Mouse (Mus musculus) cerebellum, postnatal 36 days (tissue): ENCODE results near the gene Nfatc2.
A peak's percentile ranks its signal among the peaks of the same experiment; 100 is the strongest.

Experiments
- DNase-seq, 2 experiments: peaks; one replicate each; pipeline ENCODE4 v3.0.0; 2021 to 2022; ENCODE audit warnings: mixed read lengths in 2 of 2

Nfatc2 gene

DNA sequence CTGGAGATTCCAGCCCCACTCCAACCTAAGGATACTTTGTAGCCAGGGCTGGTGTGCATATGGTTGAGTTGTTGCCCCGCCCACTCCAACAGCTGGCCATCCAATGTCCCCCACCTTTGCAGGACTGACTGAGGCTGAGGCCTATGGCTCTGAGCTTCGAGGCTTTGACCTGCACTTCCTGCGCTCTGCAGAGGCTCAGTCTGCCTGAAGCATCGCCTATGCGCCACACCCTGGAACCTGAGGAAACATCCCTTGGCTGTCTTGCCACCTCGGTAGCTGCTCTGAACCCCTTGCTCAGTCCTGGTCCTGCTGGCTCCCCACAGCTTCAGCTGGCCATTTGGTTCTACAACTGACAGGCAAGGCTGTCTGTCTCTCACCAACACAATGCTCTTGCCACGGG, 24.1 kb downstream of the Nfatc2 start:
- no peak for DNase-seq

DNA sequence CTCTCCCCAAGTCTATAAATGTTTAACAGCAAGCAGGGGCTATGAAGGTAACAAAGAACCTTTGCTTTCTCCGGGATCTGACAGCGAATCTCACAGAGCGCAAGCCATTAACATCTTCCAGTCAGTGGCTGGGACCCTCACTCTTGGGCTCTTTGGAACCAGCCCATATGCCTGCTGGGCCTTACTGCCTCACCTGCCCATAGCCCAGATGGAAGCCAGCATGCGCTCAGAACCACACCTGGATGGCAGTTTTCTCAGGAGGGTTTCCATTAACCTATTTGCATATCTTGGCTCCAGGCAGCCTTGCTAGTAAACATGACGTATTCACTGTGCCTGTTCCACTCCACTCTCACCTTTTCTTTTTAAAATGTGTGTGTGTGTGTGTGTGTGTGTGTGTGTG, 25.6 kb downstream of the Nfatc2 start:
- no peak for DNase-seq

DNA sequence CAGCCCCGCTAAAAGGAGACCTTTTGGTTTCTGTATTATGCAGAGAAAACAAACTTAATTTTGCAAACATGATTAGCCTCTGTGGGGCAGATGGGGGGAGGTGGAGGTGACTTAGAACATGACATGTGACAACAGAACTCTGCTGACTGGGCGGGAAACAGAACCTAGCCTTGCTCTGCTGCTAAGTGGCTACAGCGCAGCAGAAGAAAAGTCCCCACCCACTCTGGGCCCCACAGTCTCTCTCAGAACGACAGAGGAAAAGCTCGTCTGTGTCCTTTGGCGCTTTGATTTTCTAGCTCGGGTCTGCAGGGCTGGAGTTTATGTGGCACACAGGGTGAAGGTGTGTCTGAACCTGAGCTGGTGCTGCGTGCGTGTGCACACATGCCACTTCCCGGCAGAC, 26.5 kb downstream of the Nfatc2 start:
- no peak for DNase-seq

DNA sequence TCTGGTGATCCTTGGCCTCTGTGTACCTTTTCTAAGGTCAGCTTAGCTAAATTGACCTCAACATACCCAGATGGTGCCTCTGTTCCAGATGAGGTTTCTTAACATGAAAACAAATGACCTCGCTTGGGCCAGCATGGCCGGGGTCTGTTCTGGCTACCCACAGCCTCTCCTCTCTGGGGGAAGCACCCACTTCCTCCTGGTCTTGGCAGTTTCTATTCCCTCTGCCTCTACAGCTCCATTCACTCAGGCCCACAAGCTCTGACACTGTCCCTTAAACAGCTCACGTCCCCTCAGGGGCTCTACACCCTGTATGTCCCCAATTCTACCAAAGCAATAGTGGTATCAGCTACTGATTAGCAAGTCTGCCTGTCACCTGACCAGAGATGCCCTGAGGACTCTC, 27.6 kb downstream of the Nfatc2 start:
- no peak for DNase-seq

DNA sequence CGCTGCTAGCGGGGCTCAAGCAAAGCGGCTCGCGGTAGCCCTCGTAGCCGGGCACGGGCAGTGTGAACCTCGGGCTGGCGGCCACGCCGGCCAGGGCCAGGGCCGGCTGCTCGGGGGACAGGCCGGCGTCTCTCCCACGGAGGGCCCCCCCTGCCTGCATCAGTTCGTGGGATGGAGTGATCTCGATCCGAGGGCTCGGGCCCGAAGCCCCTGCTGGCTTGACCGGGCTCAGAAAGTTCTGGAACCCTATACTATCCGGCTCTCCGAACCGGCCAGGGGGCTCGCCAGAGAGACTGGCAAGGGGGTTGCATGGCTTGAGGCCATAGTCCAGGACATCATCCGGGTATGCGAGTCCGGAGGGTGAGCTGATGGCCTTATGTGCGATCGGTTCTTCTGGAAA, 30.2 kb downstream of the Nfatc2 start:
- DNase-seq = no peak

DNA sequence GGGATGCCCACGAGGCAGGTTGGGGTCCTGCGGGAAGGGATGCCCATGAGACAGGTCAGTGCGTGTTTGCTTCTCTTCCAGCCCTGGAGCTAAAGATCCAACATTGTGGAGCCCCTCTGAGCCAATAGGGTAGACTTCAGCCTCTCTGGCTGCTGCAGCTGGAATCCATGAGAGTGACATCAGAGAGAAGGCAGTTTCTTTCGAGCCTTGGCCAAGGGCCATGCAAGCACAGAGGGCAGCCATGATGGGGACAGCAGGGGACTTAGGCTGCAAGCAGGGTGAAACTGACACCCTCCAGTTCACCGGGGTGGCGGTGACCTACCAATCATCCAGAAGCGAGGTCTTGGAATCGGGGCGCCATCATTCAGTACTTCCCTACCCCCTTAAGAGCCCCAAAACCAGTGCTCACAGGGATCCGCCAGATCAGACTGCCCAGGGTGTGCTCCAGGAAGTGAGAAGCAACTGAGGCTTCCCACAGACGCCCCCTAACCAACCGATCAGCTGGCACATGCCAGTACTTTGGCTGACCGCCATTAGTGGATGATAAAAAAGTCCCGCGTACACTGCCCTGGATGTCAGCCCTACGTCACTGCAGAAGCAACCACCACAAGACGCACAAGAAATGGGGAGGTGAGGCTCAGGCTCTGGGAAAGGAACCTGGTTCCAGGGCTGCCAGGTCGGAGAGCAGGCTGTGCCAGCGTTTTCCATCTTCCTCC, 35.8 kb downstream of the Nfatc2 start:
- no peak for DNase-seq

DNA sequence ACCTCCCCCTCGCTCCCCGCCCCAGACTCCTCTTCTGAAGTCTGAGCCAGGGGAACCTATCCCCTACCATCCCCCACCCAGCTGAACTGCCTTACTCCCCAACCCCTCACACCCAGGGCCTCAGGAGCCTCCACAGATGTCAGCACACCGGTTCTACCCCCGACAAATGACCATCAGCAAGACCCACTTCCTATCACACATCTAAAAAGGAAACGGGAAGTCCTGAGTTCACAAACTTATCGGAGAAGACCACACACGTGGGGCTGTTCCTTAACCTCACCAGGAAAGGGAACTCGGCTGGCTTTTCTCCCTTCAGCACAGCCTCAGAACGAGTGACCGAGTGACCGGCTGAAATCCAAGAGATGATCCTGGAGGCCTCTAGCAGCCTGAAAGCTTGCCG, 38.3 kb downstream of the Nfatc2 start:
- DNase-seq = no peak

DNA sequence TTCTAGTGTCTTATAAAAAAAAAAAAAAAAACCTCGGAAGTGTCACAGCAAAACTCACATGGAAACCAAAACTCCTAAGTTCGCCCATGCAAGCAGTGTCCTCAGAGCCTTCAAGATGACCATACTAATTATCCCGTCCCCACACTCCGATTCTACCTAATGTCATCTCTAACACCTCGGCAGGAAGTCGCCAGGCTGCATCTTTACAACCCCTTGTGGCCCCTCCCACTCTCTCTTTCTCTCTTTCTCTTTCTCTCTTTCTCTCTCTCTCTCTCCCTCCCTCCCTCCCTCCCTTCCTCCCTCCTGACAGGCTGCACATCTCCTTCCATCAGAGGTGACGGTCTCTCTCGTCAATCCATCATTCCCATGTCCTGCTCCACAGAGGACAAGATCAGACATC, 44.4 kb downstream of the Nfatc2 start:
- DNase-seq = no peak

DNA sequence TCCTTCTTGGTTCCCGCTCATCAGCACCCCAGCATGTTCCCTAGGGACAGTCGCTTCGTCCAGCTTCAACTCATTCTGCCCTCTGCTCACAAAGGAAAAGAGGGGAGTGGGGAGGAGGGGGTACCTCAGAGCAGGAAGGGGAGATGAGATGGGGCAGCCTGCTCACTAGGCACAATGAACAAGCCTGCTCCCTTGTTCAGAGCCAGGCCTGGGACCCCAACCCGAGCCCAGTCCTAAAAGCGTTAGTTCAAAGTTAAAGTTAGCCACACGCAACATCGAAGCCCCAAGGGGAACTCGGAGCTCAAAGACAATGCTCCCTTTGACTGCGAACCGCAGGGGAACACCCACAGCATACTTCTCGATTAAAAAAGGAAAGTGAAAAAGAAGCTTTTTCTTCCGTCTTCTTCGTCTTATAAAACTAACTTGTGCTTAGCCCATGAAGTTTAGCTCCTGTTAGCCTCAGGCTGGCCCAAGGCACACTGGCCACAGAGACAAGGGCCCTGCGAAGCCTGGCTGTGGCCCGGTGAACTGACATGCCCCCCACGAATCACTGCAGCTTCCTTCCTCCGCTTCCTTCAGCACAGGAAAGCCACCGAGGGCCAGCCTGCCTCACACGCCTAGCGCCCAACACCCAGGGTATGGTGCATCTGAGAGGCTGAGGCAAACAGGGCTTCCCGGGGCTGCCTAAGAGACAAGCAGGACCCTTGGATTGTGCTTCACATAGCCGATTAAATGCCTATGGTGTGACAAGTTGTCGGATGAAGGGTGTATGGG, 45.4 kb downstream of the Nfatc2 start:
- no peak for DNase-seq

DNA sequence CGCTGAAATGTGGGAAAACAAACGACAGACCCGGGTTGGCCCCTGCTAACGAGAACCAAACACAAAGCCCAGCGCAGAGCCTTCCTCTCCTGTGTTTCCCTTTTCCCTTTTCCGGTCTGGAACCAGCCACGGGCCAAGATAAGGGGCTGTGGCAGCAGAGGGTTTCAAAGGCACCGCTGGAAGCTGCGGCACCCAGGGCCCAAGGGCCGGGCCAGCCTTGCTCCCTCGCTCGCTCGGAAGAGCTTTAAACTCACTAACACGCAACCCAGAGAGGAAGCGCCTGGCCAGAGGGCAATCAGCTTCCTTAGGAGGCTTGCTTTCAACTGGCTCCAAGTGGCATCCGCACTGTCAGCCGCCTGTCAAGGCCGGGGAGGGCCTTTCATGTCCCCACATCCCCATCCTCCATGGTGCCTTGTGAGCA, 47.9 kb downstream of the Nfatc2 start:
- no peak for DNase-seq

DNA sequence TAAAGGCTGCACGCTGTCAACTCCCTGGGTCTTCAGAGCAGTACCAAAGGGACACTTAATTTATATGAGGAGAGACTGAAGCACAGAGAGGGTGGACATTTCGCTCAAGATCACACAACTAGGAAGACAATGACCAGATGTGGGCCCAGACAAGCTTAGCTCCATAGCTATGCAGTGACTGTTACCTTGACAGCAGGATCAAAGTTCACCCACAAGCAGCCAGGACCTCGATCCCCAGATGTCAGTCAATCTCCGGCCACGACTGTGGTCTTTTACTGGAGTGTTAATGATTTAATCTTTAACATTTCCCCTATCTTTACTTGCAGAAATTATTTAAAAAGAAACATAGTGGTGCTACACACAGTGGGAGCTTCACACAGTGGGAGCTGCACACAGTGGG, 49.1 kb downstream of the Nfatc2 start:
- no peak for DNase-seq

DNA sequence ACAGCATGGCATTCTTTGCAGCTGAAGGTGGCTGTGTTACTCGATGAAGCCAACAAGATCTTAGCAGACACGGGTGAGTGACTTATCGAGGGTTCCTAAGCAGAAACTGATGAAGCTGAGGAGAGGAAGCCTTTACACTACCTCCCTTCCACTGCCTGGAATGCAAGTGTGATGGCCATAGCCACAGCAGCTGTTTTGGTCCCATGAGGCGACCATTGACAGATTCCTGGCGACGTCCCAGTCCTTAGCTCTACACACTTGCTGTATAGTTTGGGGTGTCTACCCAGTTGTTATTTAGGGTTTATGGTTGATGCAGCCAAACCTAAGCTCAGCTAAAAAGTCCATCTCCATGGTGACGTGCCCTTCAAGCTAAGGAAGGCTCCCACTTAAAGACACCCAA, 50.2 kb downstream of the Nfatc2 start:
- no peak for DNase-seq

DNA sequence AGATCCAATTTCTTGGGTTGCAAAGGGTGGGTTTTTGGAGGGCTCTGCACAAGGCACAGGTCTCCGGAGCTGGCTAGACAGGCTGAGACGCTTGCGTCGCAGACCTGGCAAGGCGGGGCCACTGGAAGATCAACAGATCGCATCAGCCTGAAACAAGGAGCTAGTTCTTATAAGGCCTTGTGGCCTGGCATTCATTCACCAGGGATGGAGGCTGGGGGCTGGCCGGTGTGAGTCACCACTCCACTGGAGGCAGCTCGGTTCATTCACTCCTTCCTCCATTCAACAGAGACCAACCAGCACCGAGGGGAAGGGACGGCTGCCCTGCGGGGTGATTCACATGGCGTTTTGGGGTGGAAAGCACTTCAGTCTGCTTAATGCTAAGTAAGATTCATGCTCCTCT, 52.1 kb downstream of the Nfatc2 start:
- DNase-seq = no peak

DNA sequence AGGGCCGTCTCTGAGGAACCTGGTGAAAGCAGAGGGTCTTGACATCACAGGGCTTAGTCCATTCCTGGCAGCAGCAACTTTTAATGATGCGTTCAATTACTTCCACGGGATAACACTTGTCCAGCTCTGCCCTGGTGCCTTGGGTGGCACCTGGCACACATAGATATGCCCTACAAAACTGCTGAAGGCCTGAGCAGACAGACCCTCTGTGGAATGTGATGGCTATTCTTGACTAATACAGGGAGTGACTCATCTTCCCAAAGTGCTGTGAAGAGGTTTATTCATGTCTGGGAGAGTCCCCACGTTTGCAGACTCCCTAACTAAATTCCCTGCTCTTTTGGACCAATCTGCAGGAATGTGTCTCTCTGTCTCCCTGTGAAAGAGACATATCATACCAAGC, 53.4 kb downstream of the Nfatc2 start:
- DNase-seq = no peak

DNA sequence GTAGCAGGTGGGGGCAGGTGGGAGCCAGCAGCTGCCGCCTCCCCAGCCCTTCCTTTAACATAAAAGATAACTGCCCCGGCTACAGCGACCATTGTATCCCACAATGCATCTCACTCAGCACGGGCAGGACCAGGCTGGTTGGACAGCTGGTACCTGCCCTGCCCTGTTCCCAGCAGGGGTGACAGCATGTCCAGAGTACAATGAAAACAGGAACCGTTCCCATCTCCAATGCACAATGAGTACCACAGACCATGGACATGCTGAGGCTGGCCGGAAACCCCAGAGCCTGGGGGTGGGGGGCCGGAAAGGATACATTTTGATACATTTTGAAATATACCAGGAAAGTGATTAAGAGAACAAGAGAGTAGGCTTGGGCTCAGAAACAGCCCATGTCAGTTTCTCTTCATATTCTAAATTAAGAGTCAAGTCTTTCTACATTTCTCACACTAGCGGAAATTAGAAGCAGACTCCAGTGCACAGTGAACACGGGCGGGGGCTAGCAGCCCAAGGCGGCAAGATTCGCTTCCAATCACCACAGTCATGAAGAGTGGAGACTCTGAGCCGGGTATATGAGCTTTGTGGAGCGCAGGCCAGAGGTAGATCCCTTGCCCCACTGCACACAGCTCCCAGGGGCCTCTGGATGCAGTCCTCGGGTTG, 55.4 kb downstream of the Nfatc2 start:
- DNase-seq = peak; percentile 44 to 45

DNA sequence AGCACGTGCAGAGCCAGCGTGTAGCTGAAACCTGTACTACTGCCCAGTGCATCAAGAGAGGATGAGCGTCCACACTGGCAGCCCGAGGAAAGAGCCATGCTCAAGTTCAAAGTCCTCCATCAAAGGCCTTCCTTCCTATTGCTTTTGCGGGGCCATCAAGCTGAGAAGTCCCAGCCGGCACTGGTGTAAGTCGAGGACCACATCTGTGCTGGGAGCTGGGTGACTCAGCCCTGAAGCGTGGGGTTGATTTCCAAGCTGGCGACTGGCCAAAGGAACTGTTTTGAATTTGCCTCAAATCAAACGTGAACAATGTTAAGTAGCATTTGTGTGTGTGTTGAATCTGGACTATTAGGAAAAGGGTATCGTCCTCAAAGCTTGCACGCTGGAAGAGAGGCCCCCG, 57.4 kb downstream of the Nfatc2 start:
- no peak for DNase-seq

DNA sequence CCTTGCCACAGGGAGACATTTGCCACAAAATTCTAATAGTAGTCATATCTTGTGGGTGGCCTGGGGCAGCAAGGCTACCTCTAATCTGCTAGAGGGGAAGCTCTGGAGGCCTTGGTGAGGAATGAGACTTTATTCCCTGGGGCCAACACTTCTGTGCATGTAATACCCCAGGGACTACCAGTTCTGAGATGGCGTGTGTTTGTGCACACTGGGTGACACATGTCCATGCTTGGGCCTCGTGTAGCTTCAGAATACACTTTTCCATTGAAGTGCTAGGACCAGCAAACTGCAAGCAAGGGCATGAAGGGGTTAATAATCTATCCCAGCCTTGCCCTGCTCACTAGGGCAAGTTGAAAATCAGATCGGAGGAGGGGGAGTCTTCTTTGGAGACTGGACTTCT, 58.4 kb downstream of the Nfatc2 start:
- DNase-seq = no peak

DNA sequence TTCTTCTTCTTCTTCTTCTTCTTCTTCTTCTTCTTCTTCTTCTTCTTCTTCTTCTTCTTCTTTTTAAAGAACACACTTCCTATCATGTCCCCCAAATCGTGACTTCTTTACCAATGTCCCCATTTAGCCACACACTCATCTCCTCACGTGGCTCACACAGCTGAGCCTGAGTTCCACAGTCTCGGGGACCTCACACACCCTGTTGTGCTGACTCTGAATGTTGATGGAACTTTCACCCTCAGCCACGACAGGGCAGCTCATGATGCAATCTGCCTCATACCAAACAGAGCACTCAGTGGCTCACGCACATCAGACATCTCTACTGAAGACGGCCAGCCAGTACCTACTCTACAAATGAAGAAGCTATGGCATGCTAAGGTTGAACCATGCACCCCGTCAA, 60.2 kb downstream of the Nfatc2 start:
- DNase-seq = no peak

DNA sequence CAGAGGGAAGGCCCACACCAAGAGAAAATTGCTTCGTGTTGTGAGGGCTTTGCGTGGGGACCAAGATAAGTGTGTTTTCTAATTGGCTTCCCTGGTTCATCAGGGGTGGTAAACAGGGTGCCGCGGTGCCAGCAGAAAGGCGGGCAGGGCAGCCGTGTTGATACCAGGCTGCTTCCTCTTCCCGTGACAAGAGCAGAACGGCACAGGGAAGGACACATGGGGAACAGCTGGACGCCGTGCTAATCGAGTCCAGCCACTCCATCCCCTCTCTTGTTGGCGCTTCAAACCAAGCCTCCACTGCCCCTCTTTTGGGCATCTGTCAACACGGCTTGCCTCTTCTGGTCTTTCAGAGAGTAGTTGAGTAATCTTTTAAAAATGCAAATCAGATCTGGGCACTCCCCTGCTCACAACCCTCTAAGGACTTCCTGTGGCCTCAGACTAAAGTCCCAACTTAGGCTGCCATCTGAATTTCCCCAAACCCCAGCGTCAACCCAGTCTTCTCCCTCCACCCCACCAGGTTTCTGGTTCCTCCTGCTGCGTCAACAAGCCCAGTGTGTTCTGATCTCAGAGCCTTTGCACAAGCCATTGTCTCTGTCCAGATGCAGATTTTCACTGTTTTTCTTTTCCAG, 61.7 kb downstream of the Nfatc2 start:
- DNase-seq = no peak

DNA sequence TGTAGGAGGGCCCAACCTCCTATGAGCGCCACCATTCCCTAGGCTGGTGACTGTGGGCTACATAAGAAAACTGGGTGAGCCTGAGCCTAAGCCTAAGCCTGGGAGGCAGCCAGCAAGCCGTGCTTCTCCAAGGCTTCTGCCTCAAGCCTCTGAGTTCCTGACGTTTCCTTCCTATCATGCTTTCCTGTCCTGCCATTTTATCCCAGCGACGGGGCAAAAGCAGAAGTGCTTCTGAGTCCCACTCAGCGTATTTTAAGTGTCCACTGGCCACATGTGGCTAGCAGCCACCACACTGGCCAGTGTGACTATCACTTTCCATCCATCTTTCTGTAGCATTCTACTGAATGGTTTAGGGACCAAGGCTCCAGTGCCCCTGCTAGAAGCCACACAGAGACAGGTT, 62.4 kb downstream of the Nfatc2 start:
- DNase-seq = no peak

DNA sequence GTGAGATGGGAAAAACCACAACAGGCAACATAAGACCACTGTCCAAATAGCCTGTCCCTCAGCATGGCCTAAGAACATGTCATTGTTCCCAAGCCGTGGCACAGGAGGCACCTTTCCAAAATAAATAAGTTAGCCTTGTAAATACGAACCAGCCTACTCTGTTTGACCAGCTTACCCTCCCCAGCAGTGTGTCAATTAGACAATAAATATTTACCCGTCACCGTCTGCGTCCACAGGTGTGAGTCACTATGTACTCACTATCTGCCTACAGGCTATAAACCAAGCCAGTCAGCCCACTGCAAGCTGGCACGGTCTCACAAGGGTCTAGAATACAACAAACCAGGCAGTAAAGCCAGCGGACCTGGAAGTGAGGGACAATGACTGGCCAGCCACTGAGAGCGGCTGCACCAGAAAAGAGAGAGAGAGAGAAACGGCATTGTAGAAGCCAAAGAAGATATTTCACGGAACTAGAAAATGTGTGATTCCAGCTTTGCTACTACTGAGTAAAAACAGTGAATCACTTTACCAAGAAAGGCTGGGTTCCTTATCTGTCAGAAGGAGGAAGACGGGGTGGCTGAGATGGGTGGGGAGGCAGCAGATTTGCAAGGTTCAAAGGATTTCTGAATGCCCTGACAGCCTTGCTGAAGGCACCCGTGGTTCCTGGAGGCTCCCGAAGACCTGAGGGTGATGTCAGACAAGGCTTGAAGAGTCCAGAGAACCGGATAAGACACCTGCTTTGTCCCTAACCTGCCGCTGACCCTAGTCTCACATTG, 69.2 kb downstream of the Nfatc2 start:
- DNase-seq = no peak

DNA sequence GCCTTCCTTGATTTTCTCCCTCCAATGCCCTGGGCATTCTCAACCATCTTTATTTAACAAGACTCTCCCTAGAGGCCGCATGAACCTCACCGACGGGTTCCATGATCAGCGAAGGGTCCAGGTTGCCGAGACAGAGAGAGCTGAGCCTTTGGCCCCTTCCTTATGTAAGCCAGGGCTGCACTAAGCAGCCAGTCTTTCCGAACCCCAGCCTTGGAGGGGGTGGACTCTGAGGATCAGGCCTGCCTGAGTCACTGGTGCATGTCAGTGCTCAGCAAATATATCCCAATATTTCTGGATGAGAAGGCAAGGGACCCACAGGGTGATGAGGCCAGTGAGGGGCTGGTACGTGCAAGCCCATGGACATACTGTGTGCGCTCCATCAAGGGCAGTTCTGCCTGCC, 72.9 kb downstream of the Nfatc2 start:
- DNase-seq = no peak

DNA sequence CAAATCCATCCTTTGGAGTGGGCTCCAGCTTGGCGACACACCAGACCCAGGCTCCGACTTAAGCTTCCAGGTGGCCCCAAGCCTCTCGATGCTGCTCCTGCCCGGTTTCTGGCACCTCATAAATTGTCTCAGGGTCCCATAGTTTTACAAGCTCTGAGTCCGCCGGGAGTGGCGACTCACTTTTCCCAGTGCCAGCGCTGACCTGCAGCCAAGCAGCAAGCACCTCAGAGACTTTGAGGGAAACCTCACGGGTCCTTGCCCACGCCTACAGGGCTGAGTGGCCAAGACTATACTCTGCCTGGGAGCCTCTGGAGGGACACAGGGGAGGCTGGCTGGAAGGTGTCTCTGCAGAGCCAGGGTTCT, 74.0 kb downstream of the Nfatc2 start:
- no peak for DNase-seq
